Mouse (Mus musculus) hindlimb bud, embryonic 11.5 days (tissue): ENCODE measurements around the gene Pgc.

ENCODE experiments used
- DNase-seq: peaks from one replicate; pipeline ENCODE4 v3.0.0-alpha.2; 2012; ENCODE audit warnings: low read depth, low spot score; ENCODE audit errors: extremely low spot score

Pgc gene

GRCm38 (mm10) chr17:47748791-47749553 lies 22.3 kb downstream of the Pgc start:
- no peak for DNase-seq

DNA sequence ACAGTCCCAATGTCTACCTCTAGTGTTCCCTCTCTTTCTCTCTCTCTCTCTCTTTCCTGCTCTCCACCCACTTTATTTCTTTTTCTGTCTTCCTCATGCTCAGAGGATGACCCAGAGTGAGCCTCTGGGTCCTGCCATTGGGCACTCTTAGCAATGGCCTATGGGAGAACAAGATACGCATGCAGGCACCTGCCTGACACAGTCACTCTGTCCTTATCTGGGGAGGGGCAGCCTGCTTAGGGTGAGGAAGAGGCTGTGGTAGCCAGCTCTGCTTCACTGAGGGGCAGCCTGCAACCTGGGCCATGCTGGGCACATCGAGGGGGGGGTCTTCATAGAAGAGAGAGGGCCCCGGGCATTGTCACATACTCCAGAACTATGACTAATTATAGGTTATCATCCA lies 23.0 kb downstream of the Pgc start:
- no peak for DNase-seq

- DNase-seq: no peak
These were observed 23.5 kb downstream of the Pgc start for GRCm38 (mm10) chr17:47750101-47750500.

DNA sequence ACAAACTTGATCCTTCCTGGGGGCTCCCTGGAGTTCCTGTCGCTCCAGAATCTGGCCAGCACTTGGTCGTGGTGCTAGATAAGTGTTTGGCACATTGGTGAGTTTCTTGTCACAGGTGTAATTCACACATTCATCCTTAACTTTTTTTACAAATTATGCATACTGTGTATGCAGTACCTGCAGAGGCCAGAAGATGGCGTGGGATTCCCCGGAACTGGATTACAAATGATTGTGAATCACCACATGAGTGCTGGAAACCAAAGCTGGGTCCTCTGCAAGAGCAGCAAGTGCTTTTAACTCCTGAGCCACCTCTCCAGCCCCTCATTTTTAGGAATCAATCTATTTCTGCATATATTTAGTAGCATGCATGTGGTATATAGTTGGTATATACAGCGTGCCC lies 25.2 kb downstream of the Pgc start:
- DNase-seq: no peak

DNA sequence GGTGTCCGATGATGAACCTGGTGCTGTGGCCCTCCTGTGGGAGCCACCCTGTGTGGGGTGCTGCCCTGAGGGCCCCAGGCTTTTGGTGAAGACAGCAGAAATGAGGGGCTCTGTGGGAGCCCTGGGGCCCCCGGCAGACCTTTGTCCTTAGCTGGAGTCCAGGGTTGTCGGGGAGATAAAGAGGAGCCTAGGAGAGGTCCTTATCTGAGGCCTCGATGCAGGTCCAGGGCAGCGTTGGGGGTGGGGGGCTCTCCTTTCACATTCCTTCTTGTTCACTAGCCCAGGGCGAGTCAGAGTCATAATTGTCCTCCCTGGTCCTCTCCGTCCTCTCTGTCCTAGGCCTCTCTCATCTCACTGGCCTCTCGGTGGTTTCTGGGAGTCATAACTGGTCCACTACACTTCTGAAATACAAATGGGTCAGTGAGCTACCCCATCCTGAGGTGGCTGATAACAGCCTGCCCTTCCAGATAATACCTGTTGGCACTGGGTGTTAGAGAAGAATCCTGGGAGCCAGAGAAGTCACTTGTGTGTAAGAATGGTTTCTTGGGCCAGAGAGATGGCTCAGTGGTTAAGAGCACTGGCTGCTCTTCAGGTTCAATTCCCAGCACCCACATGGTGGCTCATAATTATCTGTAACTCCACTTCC lies 26.6 kb downstream of the Pgc start:
- DNase-seq: no peak

DNA sequence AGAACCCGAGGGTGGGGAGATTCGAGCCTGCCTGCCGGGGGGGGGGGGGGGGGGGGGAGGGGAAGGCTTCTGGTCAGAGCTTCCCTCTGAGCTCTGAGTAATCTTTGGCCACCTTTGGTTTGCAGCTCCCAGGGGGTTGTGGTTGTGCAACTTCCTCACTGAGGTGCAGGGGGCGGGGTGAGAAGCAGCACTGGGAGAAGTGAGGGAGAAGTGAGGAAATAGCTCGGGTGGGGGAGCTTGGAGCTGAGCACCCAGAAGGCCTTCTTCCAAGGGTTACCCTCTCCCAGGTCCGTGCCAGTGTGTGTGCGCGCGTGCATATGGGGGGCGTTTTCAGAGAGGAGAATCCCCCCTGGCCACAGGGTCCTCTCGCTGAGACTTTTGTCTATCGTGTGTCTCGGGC lies 27.6 kb downstream of the Pgc start:
- no peak for DNase-seq

- DNase-seq: no peak
These were observed 29.7 kb downstream of the Pgc start for GRCm38 (mm10) chr17:47756366-47756765.

- no peak for DNase-seq
These were observed 30.5 kb downstream of the Pgc start for GRCm38 (mm10) chr17:47757056-47757610.

GRCm38 (mm10) chr17:47759702-47760410 lies 33.2 kb downstream of the Pgc start:
- DNase-seq: no peak

DNA sequence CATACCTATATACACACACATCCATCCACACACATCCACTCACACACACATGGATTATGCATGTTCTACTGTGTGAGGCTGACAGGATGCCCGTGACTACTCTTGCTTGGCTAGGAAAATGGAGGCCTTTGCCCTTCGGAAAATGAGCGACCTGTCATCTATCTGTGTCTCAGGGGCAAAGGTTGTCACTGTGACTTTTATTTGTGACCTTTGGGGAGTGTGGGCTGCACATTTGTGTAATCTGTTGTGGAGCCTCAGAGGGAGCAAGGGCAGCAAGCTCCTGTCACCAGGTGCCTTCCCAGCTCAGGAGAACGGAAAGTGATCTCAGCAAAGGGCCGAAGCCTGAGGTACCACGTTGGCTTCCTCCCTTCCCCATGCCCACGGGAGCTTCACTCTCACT lies 35.4 kb downstream of the Pgc start:
- no peak for DNase-seq

DNA sequence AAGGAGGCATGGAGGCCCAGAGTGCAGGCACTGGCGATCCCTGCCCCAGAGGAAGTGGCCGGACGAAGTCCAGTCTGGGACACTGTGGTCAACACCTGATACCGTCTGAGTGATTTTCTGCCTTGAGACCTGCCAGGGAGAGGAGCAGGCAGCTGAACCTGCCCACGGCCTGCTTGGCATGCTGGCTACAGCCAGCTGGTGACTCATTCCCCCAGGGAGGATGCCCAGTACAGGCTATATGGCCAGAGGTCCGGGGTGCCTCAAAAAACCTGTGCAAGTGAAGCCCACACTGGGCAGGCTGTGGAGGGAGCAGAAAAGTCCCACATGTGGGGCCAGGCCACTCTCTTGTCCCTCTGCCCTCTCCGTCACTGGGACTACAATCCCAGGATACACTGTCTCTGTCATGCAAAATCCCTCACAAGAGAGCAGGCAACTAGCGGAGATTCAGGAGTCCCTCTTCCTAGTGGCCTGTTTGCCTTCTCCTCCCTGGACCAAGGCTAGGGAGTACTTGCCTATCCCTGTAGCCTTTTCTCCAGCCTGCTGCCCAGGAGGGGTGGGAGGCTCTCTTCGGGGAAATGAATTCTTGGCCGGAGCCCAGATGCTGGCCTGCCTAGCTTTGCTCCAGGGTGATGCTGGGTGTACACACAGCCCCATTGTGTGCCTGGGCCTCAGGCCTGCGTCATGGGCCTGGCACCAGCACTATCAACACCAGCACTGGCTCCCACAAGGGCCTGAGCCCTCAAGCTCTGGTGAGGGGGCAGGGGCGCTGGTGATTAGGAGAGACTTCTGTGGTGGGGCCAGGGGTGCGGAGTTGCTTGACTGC lies 36.1 kb downstream of the Pgc start:
- no peak for DNase-seq

DNA sequence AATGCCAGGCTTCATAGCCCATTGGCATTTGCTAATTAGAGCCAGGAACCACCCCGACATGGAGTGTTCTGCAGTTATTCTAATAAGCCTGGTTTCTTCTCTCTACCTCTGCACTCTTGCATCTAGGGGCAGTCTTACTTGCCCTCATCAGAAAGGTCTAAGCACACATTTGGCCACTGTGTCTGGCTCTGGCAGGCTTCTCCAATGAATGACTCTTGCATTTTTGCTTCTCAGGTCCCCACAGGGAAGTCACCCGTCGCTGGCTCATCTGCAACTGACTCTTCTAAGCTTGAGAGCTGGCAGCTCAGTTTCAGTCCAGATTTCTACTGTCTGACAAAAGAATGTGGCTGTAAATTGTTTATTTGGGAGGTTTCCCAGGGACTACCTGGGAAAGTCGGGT lies 39.3 kb downstream of the Pgc start:
- DNase-seq: no peak

DNA sequence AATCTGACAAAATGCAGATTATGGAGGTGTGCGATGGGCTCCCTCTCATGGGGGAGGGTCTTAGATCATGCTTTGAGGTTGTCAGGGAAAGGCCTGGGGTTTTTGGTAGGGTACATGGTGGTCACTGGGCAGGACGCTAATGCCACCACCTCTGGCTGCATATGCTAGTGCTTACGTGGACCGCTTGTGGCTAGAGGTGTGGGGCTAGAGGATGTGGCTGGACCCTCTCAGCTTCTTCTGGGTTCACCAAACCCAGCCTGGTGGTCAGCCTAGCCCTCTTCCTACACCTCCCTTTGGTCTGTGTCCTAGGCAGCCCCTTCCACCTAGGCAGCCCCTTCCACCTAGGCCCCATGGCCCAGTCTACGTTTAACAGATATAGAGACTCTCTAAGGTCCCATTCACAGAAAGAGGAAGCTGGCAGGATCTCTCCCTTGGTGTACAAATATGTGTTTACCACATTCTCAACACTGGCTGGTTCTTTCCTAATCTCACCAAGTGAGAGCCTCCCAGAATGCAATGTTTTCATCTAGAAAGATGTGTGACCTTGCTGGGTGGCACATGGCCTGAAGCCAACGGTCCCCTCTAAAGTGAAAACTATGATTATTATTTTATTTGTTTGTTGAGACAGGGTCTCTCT lies 39.9 kb downstream of the Pgc start:
- DNase-seq: no peak

DNA sequence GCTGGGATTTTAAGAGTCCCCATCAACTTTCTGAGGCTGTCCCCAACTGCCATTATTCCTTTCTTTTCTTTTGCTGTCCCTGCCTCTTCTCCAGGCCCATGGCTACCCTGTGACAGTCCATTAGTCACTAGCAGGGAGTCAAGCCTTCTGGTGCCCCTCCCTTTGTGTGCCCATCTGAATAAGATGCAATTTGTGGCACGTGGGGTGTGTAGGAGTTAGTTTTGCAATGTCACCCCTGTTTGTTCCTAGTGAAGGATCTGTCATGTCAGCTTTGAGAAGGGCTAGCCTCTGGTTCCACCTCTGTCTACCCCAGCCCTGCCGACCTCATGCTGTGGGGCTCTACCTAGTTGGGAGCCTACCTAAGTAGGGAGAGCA lies 40.4 kb downstream of the Pgc start:
- no peak for DNase-seq

- DNase-seq: no peak
These were observed 41.0 kb downstream of the Pgc start for GRCm38 (mm10) chr17:47767456-47768141.

- DNase-seq: no peak
These were observed 42.1 kb downstream of the Pgc start for GRCm38 (mm10) chr17:47768707-47769276.

DNA sequence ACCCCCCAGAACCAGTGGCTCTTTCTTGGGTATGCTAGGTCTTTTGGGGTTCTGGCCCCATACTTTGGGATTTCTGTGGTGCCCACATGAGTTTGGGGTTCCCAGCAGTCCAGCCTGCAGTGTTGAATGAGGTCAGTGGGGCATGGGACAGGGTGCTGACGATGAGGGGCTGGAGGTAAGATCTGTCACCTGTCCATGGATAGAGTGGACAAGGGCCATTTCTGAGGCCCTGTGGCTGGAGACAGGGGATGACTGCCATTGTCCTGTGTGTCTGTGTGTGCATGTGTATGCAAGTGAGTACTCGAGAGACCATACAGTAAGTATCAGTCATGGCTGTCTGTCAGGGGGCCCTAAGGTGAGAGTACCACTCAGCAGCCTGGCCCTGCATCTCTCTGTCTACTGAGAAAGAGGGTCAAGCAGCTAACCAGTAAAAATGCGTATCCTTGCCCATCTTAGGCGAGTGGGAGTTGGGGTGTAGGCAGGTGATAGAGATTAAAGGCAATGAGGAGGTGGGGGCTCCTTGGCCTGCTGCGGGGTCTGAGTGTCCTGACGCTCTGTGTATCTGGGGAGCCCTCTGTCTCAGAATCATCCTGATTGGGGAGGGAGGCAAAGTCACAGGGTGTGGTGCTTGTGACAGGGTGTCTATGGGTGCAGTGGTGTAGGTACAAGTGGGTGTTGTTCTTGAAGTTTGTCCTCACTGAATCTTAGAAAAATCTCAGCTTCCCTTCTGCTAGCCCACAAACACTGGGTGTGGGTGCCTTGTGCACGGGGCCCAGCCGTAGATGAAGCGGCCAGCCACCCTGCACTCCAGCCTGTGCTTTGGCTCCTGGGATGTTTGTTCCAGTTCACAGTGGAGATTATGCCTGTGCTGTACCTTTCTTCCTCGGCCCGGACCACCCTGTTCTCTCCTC lies 43.0 kb downstream of the Pgc start:
- DNase-seq: no peak

GRCm38 (mm10) chr17:47773604-47774003 lies 47.0 kb downstream of the Pgc start:
- DNase-seq: no peak

DNA sequence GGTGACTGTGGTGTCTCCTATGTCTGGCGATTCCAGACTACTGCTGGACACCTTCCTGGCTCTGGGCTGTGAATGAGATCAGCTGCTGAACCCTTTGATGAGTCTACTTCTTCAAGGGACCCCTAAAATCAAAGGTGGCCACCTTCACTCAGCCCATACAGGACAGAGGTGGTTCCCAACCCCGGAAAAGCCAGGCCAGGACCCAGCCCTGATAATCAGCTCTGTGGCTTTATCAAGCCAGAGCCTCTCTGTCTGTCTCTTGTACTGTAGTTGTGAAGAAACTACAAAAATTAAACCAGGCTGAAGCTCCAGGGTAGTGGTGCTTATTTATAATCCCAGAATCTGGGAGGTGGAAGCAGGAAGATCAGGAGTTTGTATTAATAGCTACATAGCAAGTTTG lies 50.5 kb downstream of the Pgc start:
- no peak for DNase-seq
